Mouse (Mus musculus): Measurements from ENCODE around the gene Prss29. TPM values are rescaled to one million over a fixed set of nuclear protein-coding genes. Genes with fewer than 3 reads are reported as not detected.

The Prss29 gene
- polyA plus RNA-seq (2012; rRNA removed) = 2.3 and 2.7 TPM in 2 replicates

DNA sequence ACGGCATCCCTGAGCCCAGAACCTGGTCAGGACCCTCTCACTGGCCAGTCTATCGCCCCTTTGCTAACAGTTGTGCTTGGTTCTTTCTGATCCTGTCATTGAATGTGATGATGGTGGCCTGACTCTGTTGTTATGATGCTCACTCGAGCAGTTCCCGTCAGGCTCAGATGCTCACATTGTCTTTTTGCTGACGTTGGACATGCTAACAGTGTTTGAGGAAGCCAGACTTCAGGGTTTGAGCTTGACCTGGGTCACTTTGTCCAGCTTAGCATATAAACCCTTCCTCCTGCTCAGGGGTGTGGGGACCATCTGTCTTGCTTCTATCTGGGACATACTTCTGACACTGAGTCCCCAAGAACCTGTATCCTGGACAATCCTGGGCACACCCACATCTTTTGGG is at the start of gene Prss29:
Prss29 (plus strand) TSS at position 301 of the 400 bp plus-strand sequence.
- Histone ChIP-seq H3K4me1 (replicated peaks; ENCODE audit: control insufficient read depth, insufficient read depth, low read length) (no peaks in the 10 kb centered on the region), H3K36me3 (ENCODE audit: control insufficient read depth, insufficient read depth, low read length) (no peaks in the 10 kb centered on the region), H3K27me3 (ENCODE audit: control insufficient read depth, insufficient read depth, low read length) (0 out of 2 replicates have a peak, but pooled peaks cover 3% of the 10 kb centered on the region), H3K4me3 (ENCODE audit: control insufficient read depth, insufficient read depth, low read length) (no peak within 1 kb of the TSS), H3K27ac (ENCODE audit: control insufficient read depth, insufficient read depth, low read length) (no peak within 1 kb of the TSS)
- DNase-seq = no peak
- WGBS = 77% methylated on average over 5 of the region's 5 CpGs
- TF ChIP-seq CTCF (IDR thresholded peaks at IDR 0.05; ENCODE audit: borderline replicate concordance, control insufficient read depth, extremely low read depth, insufficient read depth, low read length, poor library complexity) = no peak
- no peak for TF ChIP-seq POLR2A (IDR thresholded peaks at IDR 0.05; ENCODE audit: control insufficient read depth, extremely low read depth, insufficient read depth, low read length, poor library complexity)

DNA sequence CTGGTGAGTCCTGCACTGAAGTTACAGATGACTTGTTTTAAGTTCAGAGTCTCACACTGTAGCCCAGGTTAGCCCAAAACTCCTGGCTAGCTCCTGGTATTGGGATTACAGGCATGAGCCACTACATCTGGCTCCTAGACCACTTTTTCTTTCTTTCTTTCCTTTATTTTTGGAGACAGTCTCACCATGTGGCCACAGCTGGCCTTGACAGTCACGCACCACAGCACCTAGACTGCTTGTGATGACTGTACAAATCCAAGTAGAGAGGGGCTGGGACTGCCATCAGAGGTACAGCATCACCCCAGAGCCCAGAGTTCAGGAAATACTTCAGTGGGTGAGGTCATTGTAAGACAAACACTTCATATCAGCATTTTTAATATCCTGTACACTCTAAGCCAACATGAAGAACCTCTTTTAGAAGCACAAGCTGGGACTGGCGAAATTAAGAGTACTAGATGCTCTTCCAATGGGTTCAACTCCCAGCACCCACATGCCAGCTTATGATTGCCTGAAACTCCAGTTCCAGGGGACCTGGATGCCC is 47.6 kb upstream of the Prss29 start:
- Histone ChIP-seq H3K27me3 (ENCODE audit: control insufficient read depth, insufficient read depth, low read length) (no peaks in the 10 kb centered on the region), H3K27ac (ENCODE audit: control insufficient read depth, insufficient read depth, low read length) (no peak overlapping the region), H3K36me3 (ENCODE audit: control insufficient read depth, insufficient read depth, low read length) (peaks cover 32% of the 10 kb centered on the region), H3K4me3 (ENCODE audit: control insufficient read depth, insufficient read depth, low read length) (no peak overlapping the region), H3K4me1 (replicated peaks; ENCODE audit: control insufficient read depth, insufficient read depth, low read length) (peaks cover 17% of the 10 kb centered on the region)
- no peak for DNase-seq
- TF ChIP-seq CTCF (IDR thresholded peaks at IDR 0.05; ENCODE audit: borderline replicate concordance, control insufficient read depth, extremely low read depth, insufficient read depth, low read length, poor library complexity) (no peak), POLR2A (IDR thresholded peaks at IDR 0.05; ENCODE audit: control insufficient read depth, extremely low read depth, insufficient read depth, low read length, poor library complexity) (no peak)
- WGBS = 86% methylated on average over 2 of the region's 2 CpGs

DNA sequence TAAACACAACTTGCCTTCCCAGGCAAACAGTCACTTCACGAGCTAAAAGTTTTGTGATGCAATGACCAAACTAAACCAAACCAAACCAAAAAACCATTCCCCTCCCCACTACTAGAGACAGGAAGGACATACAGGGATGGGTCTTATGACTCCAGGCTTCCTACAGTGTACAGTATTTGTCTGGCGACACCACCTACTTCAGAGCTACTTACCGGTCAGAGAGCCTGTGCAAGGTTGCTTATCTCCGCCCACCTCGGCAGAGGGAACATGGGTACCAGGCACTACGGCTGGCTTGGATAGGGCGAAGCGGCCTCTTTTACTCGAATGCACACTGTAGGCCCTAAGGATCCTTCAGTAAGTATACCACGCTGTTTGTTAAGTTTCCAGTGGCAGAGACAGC is 46.1 kb upstream of the Prss29 start:
- TF ChIP-seq CTCF (IDR thresholded peaks at IDR 0.05; ENCODE audit: borderline replicate concordance, control insufficient read depth, extremely low read depth, insufficient read depth, low read length, poor library complexity) (no peak), POLR2A (IDR thresholded peaks at IDR 0.05; ENCODE audit: control insufficient read depth, extremely low read depth, insufficient read depth, low read length, poor library complexity) (no peak)
- Histone ChIP-seq H3K4me1 (replicated peaks; ENCODE audit: control insufficient read depth, insufficient read depth, low read length) (peaks cover 17% of the 10 kb centered on the region), H3K27ac (ENCODE audit: control insufficient read depth, insufficient read depth, low read length) (peak overlapping the region; percentile 53), H3K36me3 (ENCODE audit: control insufficient read depth, insufficient read depth, low read length) (peaks cover 18% of the 10 kb centered on the region), H3K4me3 (ENCODE audit: control insufficient read depth, insufficient read depth, low read length) (peak overlapping the region; percentile 99), H3K27me3 (ENCODE audit: control insufficient read depth, insufficient read depth, low read length) (no peaks in the 10 kb centered on the region)
- DNase-seq = no peak
- under 1% methylated on average over 10 of the region's 10 CpGs for WGBS

DNA sequence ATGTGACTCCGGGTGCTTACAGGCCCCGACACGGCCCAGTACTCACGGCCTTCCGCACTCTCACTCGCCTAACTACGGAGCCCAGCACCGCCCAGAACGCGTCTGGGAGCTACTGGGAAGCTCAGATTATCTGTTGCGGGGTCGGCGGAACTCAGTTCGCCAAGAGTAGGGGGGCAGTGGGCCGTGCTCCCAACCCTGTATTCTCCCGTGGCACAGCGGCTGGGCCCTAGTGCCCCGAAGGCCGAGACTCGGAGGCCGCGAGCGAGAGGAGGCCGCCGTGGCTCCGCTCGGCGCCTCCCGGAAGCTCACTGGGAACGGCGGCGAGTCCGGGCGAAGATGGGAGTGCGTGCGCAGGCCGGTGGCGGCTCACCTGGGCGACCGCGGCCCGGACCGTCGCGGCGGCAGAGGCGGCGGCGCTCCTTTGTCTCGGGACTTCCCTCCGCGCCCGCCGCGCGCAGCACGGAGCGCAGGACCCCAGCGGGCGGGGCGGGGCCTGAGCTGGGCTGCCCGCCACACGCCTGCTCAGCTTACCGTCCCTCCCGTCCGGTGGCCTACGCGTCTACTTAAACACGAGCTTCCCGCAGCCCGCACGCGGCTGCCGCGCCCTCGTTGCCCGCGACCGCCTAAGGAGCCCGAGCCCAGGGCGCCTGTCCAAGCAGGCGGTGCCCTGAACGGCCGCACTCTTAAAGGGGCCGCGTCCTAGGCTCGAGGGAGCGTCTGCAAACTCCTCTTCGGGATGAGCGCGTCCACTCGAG is 45.3 kb upstream of the Prss29 start:
- Histone ChIP-seq H3K27ac (ENCODE audit: control insufficient read depth, insufficient read depth, low read length) (peak overlapping the region; percentile 84), H3K4me1 (replicated peaks; ENCODE audit: control insufficient read depth, insufficient read depth, low read length) (peaks cover 17% of the 10 kb centered on the region), H3K4me3 (ENCODE audit: control insufficient read depth, insufficient read depth, low read length) (peak overlapping the region; percentile 99), H3K36me3 (ENCODE audit: control insufficient read depth, insufficient read depth, low read length) (peaks cover 10% of the 10 kb centered on the region), H3K27me3 (ENCODE audit: control insufficient read depth, insufficient read depth, low read length) (no peaks in the 10 kb centered on the region)
- peak; percentile 78 for DNase-seq
- peak; percentile 43; the same call in 1 of the 2 replicates for TF ChIP-seq CTCF (IDR thresholded peaks at IDR 0.05; ENCODE audit: borderline replicate concordance, control insufficient read depth, extremely low read depth, insufficient read depth, low read length, poor library complexity)
- TF ChIP-seq POLR2A (IDR thresholded peaks at IDR 0.05; ENCODE audit: control insufficient read depth, extremely low read depth, insufficient read depth, low read length, poor library complexity) = peak; percentile 87
- under 1% methylated on average over 92 of the region's 92 CpGs for WGBS

DNA sequence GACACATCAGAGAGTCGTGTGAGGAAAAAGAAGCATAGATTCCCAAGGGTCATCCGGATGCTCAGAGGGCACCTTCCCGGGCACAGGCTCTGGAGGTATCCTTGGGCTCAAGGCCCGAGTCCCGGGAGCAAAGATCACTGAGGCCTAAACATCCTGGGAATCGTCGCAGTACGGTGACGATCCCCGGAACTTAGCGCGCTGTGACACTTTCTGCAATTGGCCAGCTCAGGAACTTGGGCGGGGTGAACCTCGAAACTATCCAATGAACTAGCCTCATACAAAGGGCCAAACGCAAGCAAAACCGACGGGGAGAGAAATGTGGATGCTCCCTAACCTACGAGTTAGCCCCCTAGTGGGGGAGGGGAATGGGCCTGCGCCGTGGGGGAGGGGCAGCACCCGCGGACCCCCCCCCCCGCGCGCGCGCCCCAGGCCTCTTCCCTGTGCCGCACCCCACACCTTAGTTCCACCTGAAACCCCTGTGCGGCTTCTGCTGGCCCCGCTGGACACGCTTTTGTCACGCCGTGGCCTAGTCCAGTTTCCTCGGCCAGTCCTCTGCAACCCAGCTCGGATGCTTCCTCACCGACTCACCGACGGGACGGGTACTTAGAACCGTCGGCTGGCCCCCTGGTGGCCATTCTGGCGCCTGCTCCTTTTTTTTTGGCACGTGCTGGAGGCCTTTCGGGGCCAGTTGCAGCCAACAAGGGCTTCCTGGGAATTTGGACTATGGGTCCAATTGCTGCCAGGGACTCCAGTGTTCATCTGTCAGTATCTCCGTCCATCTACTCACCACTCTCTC is 44.5 kb upstream of the Prss29 start:
- peaks cover 17% of the 10 kb centered on the region for H3K4me1 ChIP-seq (replicated peaks; ENCODE audit: control insufficient read depth, insufficient read depth, low read length)
- H3K27ac ChIP-seq (ENCODE audit: control insufficient read depth, insufficient read depth, low read length) = peak overlapping the region; percentile 84
- peak; percentile 92 for DNase-seq
- H3K27me3 ChIP-seq (ENCODE audit: control insufficient read depth, insufficient read depth, low read length) = no peaks in the 10 kb centered on the region
- H3K36me3 ChIP-seq (ENCODE audit: control insufficient read depth, insufficient read depth, low read length) = peaks cover 2% of the 10 kb centered on the region
- peak overlapping the region; percentile 99 for H3K4me3 ChIP-seq (ENCODE audit: control insufficient read depth, insufficient read depth, low read length)
- 1% methylated on average over 45 of the region's 45 CpGs for WGBS
- no peak for TF ChIP-seq POLR2A (IDR thresholded peaks at IDR 0.05; ENCODE audit: control insufficient read depth, extremely low read depth, insufficient read depth, low read length, poor library complexity)
- peak; percentile 97 for TF ChIP-seq CTCF (IDR thresholded peaks at IDR 0.05; ENCODE audit: borderline replicate concordance, control insufficient read depth, extremely low read depth, insufficient read depth, low read length, poor library complexity)

Data from thymus, adult 2 months (tissue).